Mouse (Mus musculus): ENCODE measurements at regions not wholly inside any gene's neighbourhood (a gene's known extent, or its start where the extent isn't known, plus 50 kb on each side); places are given as distances from the start of the nearest gene placed in this dataset.
A peak's percentile ranks its signal among the peaks of the same experiment; 100 is the strongest.

- DNase-seq (ENCODE audit: low spot score) = no peak
These were observed 1491.2 kb upstream of the Cited2 start for GRCm38 (mm10) chr10:16231821-16232220.

- no peak for DNase-seq (ENCODE audit: low spot score)
These were observed 1489.4 kb upstream of the Cited2 start for GRCm38 (mm10) chr10:16233612-16234106.

GRCm38 (mm10) chr10:16256329-16256728 is 1466.7 kb upstream of the Cited2 start:
- DNase-seq (ENCODE audit: low spot score) = no peak

- no peak for DNase-seq (ENCODE audit: low spot score)
These were observed 1450.2 kb upstream of the Cited2 start for GRCm38 (mm10) chr10:16272786-16273185.

- DNase-seq (ENCODE audit: low spot score) = no peak
These were observed 1406.0 kb upstream of the Cited2 start for GRCm38 (mm10) chr10:16317026-16317425.

- peak; percentile 14 for DNase-seq (ENCODE audit: low spot score)
These were observed 1385.5 kb upstream of the Cited2 start for GRCm38 (mm10) chr10:16337546-16337945.

- peak; percentile 35 for DNase-seq (ENCODE audit: low spot score)
These were observed 1381.5 kb upstream of the Cited2 start for GRCm38 (mm10) chr10:16341496-16341895.

GRCm38 (mm10) chr10:16364001-16364400 is 1359.0 kb upstream of the Cited2 start:
- DNase-seq (ENCODE audit: low spot score) = no peak
